Mouse (Mus musculus) E14TG2a.4 (cell line): ENCODE results near the gene B130006D01Rik.
A peak's percentile ranks its signal among the peaks of the same experiment; 100 is the strongest.
"Not testable (repeated sequence)": the region's sequence is repeated elsewhere in the genome, so short reads cannot be mapped to it uniquely, and the experiment has no call there.

ENCODE experiments used
- H3K27me3 ChIP-seq: 2 replicates; pipeline ENCODE4 v1.6.1; 2014; ENCODE audit warnings: low read length, control low read depth; ENCODE audit not compliant: insufficient read depth
- H3K36me3 ChIP-seq: 2 replicates; pipeline ENCODE4 v1.6.1; 2014; ENCODE audit warnings: low read length, control low read depth; ENCODE audit not compliant: insufficient read depth
- H3K4me1 ChIP-seq: replicated peaks from 2 replicates; pipeline ENCODE4 v1.6.1; 2014; ENCODE audit warnings: low read depth, low read length, control low read depth
- H3K4me3 ChIP-seq: replicated peaks from 2 replicates; pipeline ENCODE4 v1.5.1; 2014; ENCODE audit warnings: mild to moderate bottlenecking, low read length
- H3K9me3 ChIP-seq: 2 replicates; pipeline ENCODE4 v1.6.1; 2014; ENCODE audit warnings: low read length, control low read depth
- CTCF ChIP-seq: conservative IDR thresholded peaks from 2 replicates; pipeline ENCODE4 v1.5.1; 2014; ENCODE audit warnings: low read length
- NANOG ChIP-seq: IDR thresholded peaks from 2 replicates; pipeline ENCODE4 v1.6.1; 2014; ENCODE audit warnings: borderline replicate concordance, low read length, mixed read lengths
- POU5F1 ChIP-seq: IDR thresholded peaks from 2 replicates; pipeline ENCODE4 v1.6.1; 2014; ENCODE audit warnings: low read length, borderline replicate concordance

Gene B130006D01Rik

DNA sequence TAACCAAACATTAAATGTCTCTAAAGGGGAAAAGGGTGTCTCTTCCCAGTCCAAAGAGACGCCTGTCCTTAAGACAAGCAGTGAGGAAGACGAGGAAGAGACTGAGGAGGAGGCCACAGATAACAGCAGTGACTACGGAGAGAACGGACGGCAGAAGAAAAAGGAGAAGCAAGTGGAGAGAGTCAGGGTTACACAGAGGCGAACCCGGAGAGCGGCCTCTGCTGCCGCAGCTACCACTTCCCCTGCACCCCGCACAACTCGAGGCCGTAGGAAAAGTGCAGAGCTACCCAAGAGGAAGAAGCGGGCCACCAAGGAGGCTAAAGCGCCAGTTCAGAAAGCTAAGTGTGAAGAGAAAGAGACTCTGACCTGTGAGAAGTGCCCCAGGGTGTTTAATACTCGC is 26.2 kb downstream of the B130006D01Rik start:
- TF ChIP-seq POU5F1 (no peak), NANOG (no peak), CTCF (no peak)
- Histone ChIP-seq H3K36me3 (peaks cover 66% of the 10 kb centered on the region), H3K27me3 (no peaks in the 10 kb centered on the region), H3K9me3 (no peaks in the 10 kb centered on the region), H3K4me1 (peaks cover 32% of the 10 kb centered on the region), H3K4me3 (no peak overlapping the region)

DNA sequence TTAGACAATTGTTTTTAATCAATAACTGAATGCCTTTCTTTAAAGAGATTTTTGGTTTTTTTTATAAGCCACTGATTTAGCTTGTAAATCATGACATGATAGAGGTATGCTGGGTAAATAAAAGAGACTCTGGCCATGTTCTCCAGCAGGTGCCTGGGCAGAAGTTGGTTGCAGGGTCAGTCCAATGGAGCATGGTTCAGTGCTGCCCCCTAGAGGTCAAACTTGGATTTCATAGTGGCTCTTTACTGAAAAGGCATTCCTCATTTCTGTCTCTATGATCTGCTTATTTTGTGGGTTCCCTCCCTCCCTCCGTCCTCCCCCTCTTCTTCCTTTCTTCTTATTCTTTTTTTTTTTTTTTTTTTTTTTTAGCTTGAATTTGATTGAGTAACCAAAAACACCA is 27.6 kb downstream of the B130006D01Rik start:
- peaks cover 25% of the 10 kb centered on the region for H3K4me1 ChIP-seq
- no peak overlapping the region for H3K4me3 ChIP-seq
- peaks cover 71% of the 10 kb centered on the region for H3K36me3 ChIP-seq
- H3K9me3 ChIP-seq = no peaks in the 10 kb centered on the region
- TF ChIP-seq NANOG (no peak), CTCF (peak; percentile 76), POU5F1 (no peak)
- no peaks in the 10 kb centered on the region for H3K27me3 ChIP-seq

DNA sequence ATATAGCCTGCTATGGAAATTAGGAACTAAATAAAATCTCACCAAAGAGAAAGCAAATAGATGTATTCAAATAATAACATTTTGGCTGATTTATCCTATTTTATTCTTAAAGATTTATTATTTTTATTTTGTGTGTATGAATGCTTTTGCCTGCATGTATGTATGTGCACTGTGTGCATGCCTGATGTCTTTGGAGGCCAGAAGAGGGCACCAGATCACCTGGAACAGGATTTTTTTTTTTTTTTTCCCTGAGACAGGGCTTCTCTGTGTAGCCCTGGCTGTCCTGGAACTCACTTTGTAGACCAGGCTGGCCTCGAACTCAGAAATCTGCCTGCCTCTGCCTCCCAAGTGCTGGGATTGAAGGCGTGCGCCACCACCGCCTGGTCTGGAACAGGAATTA is 31.8 kb downstream of the B130006D01Rik start:
- H3K36me3 ChIP-seq = peaks cover 83% of the 10 kb centered on the region
- H3K27me3 ChIP-seq, H3K4me3 ChIP-seq, H3K4me1 ChIP-seq, H3K9me3 ChIP-seq: not testable (repeated sequence)
- TF ChIP-seq CTCF = 0 out of 2 replicates have a peak, but pooled peaks have one; percentile 12

DNA sequence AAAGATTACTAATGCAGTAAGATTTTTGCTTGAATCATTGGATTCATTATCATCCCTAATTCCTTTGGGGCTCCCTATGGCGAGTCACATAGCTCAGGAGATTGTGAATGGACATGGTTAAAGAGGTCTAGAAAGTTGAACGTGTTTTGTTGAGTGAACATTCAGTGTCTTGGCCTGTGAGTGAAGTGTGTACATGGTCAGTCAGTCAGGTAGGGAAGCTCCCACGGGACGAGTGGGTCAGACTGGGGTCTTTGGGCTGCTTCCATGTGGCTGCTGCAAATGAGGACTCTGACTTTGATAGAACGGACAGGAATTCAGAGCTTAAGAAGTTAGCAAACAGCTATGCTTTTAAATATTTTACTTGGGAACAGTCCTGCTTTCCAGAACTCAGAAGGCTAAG is 37.1 kb downstream of the B130006D01Rik start:
- Histone ChIP-seq H3K4me3 (no peak overlapping the region), H3K36me3 (peaks cover 85% of the 10 kb centered on the region), H3K9me3 (no peaks in the 10 kb centered on the region), H3K4me1 (peaks cover 22% of the 10 kb centered on the region), H3K27me3 (no peaks in the 10 kb centered on the region)
- no peak for TF ChIP-seq CTCF
- TF ChIP-seq NANOG = no peak
- no peak for TF ChIP-seq POU5F1

DNA sequence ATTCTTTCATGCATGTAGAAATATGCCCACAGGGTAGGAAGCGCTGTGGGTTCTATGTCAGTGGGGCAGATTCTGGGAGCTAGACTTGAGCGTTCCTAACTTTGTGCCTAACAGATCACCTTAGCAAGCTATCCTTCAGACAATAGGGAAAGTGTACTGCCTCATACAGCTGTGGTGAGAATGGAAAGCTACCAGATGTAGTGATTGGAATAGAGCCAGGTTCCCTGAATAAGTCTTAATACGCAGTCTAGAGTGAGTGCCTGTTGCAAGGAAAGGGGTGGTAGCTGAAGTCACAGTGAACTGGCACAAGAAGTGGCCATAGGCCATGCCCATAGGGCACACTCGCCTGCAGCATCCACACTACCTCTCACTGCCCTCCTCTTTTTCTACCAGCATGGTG is 39.6 kb downstream of the B130006D01Rik start:
- Histone ChIP-seq H3K4me1 (peaks cover 32% of the 10 kb centered on the region), H3K9me3 (no peaks in the 10 kb centered on the region), H3K4me3 (peak overlapping the region; percentile 58; the same call in 1 of the 2 replicates), H3K27me3 (no peaks in the 10 kb centered on the region), H3K36me3 (peaks cover 84% of the 10 kb centered on the region)
- TF ChIP-seq POU5F1 = no peak
- no peak for TF ChIP-seq NANOG
- no peak for TF ChIP-seq CTCF

GRCm38 (mm10) chr11:95764806-95765205 is 41.4 kb downstream of the B130006D01Rik start:
- Histone ChIP-seq H3K4me1 (peaks cover 50% of the 10 kb centered on the region), H3K36me3 (peaks cover 88% of the 10 kb centered on the region), H3K4me3 (no peak overlapping the region), H3K27me3 (no peaks in the 10 kb centered on the region), H3K9me3 (no peaks in the 10 kb centered on the region)
- TF ChIP-seq POU5F1 = no peak
- no peak for TF ChIP-seq CTCF
- TF ChIP-seq NANOG = no peak

DNA sequence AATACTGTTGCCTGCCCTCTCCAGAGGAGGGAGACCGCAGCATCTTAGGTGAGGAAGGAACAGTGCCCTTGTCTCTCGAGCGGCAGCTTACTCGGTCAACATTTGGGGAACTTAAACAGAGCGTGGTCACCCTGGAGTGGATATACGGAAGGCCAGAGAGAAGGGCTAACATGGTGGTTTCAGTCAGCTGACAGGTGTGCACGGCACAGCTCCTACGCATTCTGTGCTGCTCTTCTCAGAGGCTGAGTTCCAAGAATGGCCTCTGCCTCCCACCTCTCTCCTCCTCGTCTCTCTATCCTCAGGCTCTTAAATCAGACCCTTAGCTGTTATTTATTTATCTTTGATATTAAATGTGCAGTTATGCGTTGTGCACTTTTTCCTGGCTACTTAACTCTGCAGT is 41.9 kb downstream of the B130006D01Rik start:
- no peak overlapping the region for H3K4me3 ChIP-seq
- no peaks in the 10 kb centered on the region for H3K27me3 ChIP-seq
- H3K36me3 ChIP-seq = peaks cover 88% of the 10 kb centered on the region
- peaks cover 55% of the 10 kb centered on the region for H3K4me1 ChIP-seq
- no peaks in the 10 kb centered on the region for H3K9me3 ChIP-seq
- TF ChIP-seq NANOG = no peak
- no peak for TF ChIP-seq POU5F1
- no peak for TF ChIP-seq CTCF

- Histone ChIP-seq H3K36me3 (peaks cover 87% of the 10 kb centered on the region), H3K4me3 (no peak overlapping the region), H3K4me1 (peaks cover 77% of the 10 kb centered on the region), H3K9me3 (no peaks in the 10 kb centered on the region), H3K27me3 (no peaks in the 10 kb centered on the region)
- TF ChIP-seq NANOG (no peak), POU5F1 (peak; percentile 61; the same call in 1 of the 2 replicates), CTCF (no peak)
These were observed 44.9 kb downstream of the B130006D01Rik start for GRCm38 (mm10) chr11:95768244-95768643.

DNA sequence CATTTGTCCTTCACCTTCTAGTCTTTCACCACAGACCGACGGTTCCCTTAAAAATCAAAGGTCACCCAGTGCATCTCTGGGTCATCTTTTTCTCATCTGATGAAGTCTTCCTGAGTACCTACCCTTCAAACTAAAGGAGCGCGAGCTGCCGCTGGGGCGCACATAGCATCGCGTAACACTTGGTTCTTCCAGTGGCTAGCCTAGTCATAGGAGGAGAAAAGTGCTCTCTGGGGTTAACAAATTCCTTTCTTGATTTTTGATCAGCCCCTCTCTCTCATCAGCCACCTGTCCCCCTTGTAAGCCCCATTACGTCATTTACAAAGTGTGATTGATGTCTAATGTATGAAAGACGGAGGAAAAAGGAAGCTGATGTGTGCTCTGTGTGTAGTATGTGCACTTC is 45.8 kb downstream of the B130006D01Rik start:
- peaks cover 76% of the 10 kb centered on the region for H3K4me1 ChIP-seq
- TF ChIP-seq NANOG (no peak), POU5F1 (no peak)
- H3K36me3 ChIP-seq = peaks cover 80% of the 10 kb centered on the region
- H3K27me3 ChIP-seq = no peaks in the 10 kb centered on the region
- H3K9me3 ChIP-seq = no peaks in the 10 kb centered on the region
- H3K4me3 ChIP-seq = no peak overlapping the region
